Mouse (Mus musculus): ENCODE measurements around the gene Ccr1. TPM values are rescaled to one million over a fixed set of nuclear protein-coding genes. Genes with fewer than 3 reads are reported as not detected.
"Not testable (repeated sequence)": the region's sequence is repeated elsewhere in the genome, so short reads cannot be mapped to it uniquely, and the experiment has no call there.

Ccr1 gene
- polyA plus RNA-seq, 1 experiment from 2014 or later: 1.9 TPM

- Histone ChIP-seq H3K27me3 (no peaks in the 10 kb centered on the region), H3K36me3 (no peaks in the 10 kb centered on the region), H3K4me3 (replicated peaks) (no peak overlapping the region), H3K4me1 (no peaks in the 10 kb centered on the region), H3K9me3 (replicated peaks) (no peaks in the 10 kb centered on the region), H3K27ac (no peak overlapping the region), H3K4me2 (no peak overlapping the region), H3K9ac (no peak overlapping the region)
- no peak for ATAC-seq (replicated peaks; ENCODE audit: low FRiP score)
- 81% methylated on average over 4 of the region's 4 CpGs for WGBS
These were observed 13.4 kb upstream of the Ccr1 start for GRCm38 (mm10) chr9:123981909-123982308.

GRCm38 (mm10) chr9:123980858-123981475, 12.5 kb upstream of the Ccr1 start:
- not testable (repeated sequence) for H3K27me3 ChIP-seq; H3K9me3 ChIP-seq (replicated peaks); H3K36me3 ChIP-seq; H3K4me3 ChIP-seq (replicated peaks); ATAC-seq (replicated peaks; ENCODE audit: low FRiP score); H3K27ac ChIP-seq; H3K9ac ChIP-seq; H3K4me1 ChIP-seq; H3K4me2 ChIP-seq
- WGBS: no CpG with 5 or more reads among the region's 3 CpGs

- H3K4me1 ChIP-seq: no peaks in the 10 kb centered on the region
- no peak within 1 kb of the TSS for H3K4me2 ChIP-seq
- no peaks in the 10 kb centered on the region for H3K9me3 ChIP-seq (replicated peaks)
- no peaks in the 10 kb centered on the region for H3K27me3 ChIP-seq
- no peak within 1 kb of the TSS for H3K4me3 ChIP-seq (replicated peaks)
- no peaks in the 10 kb centered on the region for H3K36me3 ChIP-seq
- H3K27ac ChIP-seq: no peak within 1 kb of the TSS
- ATAC-seq (replicated peaks; ENCODE audit: low FRiP score): no peak
- 31% methylated on average over 1 of the region's 1 CpGs for WGBS
- no peak within 1 kb of the TSS for H3K9ac ChIP-seq
These were observed 9.8 kb upstream of the Ccr1 start, which contains the start of gene Ccr1l1 for GRCm38 (mm10) chr9:123978308-123978707. Ccr1l1 (minus strand) TSS chr9:123978408.

GRCm38 (mm10) chr9:123976876-123977663, 8.6 kb upstream of the Ccr1 start:
- Histone ChIP-seq H3K9ac (no peak overlapping the region), H3K4me1 (no peaks in the 10 kb centered on the region), H3K4me3 (replicated peaks) (no peak overlapping the region), H3K27me3 (no peaks in the 10 kb centered on the region), H3K9me3 (replicated peaks) (no peaks in the 10 kb centered on the region), H3K4me2 (no peak overlapping the region), H3K27ac (no peak overlapping the region), H3K36me3 (no peaks in the 10 kb centered on the region)
- WGBS: 79% methylated on average over 9 of the region's 9 CpGs
- no peak for ATAC-seq (replicated peaks; ENCODE audit: low FRiP score)

GRCm38 (mm10) chr9:123975630-123976029, 7.1 kb upstream of the Ccr1 start:
- Histone ChIP-seq H3K27ac (no peak overlapping the region), H3K4me3 (replicated peaks) (no peak overlapping the region), H3K27me3 (no peaks in the 10 kb centered on the region), H3K4me1 (no peaks in the 10 kb centered on the region), H3K4me2 (no peak overlapping the region), H3K9me3 (replicated peaks) (no peaks in the 10 kb centered on the region), H3K36me3 (no peaks in the 10 kb centered on the region), H3K9ac (no peak overlapping the region)
- 80% methylated on average over 2 of the region's 2 CpGs for WGBS
- no peak for ATAC-seq (replicated peaks; ENCODE audit: low FRiP score)

- H3K27ac ChIP-seq; H3K9ac ChIP-seq; ATAC-seq (replicated peaks; ENCODE audit: low FRiP score); H3K4me2 ChIP-seq; H3K4me3 ChIP-seq (replicated peaks); H3K36me3 ChIP-seq; H3K4me1 ChIP-seq; H3K9me3 ChIP-seq (replicated peaks); H3K27me3 ChIP-seq: not testable (repeated sequence)
- WGBS: 82% methylated on average over 1 of the region's 4 CpGs
These were observed 1.5 kb downstream of the Ccr1 start for GRCm38 (mm10) chr9:123966858-123967495.

GRCm38 (mm10) chr9:123964776-123965175, 3.7 kb downstream of the Ccr1 start:
- Histone ChIP-seq H3K4me1 (no peaks in the 10 kb centered on the region), H3K4me2 (no peak overlapping the region), H3K9ac (no peak overlapping the region), H3K27ac (no peak overlapping the region), H3K9me3 (replicated peaks) (no peaks in the 10 kb centered on the region), H3K4me3 (replicated peaks) (no peak overlapping the region), H3K27me3 (no peaks in the 10 kb centered on the region), H3K36me3 (no peaks in the 10 kb centered on the region)
- 90% methylated on average over 3 of the region's 3 CpGs for WGBS
- no peak for ATAC-seq (replicated peaks; ENCODE audit: low FRiP score)

GRCm38 (mm10) chr9:123960161-123960560, 8.3 kb downstream of the Ccr1 start:
- 79% methylated on average over 1 of the region's 1 CpGs for WGBS
- Histone ChIP-seq H3K9ac (no peak overlapping the region), H3K36me3 (no peaks in the 10 kb centered on the region), H3K9me3 (replicated peaks) (no peaks in the 10 kb centered on the region), H3K4me2 (no peak overlapping the region), H3K27ac (no peak overlapping the region), H3K4me1 (no peaks in the 10 kb centered on the region), H3K4me3 (replicated peaks) (no peak overlapping the region), H3K27me3 (no peaks in the 10 kb centered on the region)
- no peak for ATAC-seq (replicated peaks; ENCODE audit: low FRiP score)

- no peaks in the 10 kb centered on the region for H3K27me3 ChIP-seq
- no peak overlapping the region for H3K9ac ChIP-seq
- H3K9me3 ChIP-seq (replicated peaks): no peaks in the 10 kb centered on the region
- no peaks in the 10 kb centered on the region for H3K4me1 ChIP-seq
- H3K27ac ChIP-seq: no peak overlapping the region
- 72% methylated on average over 3 of the region's 3 CpGs for WGBS
- H3K4me2 ChIP-seq: no peak overlapping the region
- H3K4me3 ChIP-seq (replicated peaks): no peak overlapping the region
- ATAC-seq (replicated peaks; ENCODE audit: low FRiP score): no peak
- H3K36me3 ChIP-seq: no peaks in the 10 kb centered on the region
These were observed 10.5 kb downstream of the Ccr1 start for GRCm38 (mm10) chr9:123957911-123958413.

- Histone ChIP-seq H3K4me1 (no peaks in the 10 kb centered on the region), H3K27ac (no peak overlapping the region), H3K4me2 (no peak overlapping the region), H3K27me3 (no peaks in the 10 kb centered on the region), H3K36me3 (no peaks in the 10 kb centered on the region), H3K4me3 (replicated peaks) (no peak overlapping the region), H3K9ac (no peak overlapping the region), H3K9me3 (replicated peaks) (no peaks in the 10 kb centered on the region)
- no peak for ATAC-seq (replicated peaks; ENCODE audit: low FRiP score)
- 71% methylated on average over 1 of the region's 1 CpGs for WGBS
These were observed 11.6 kb downstream of the Ccr1 start for GRCm38 (mm10) chr9:123956892-123957291.

- no peak overlapping the region for H3K4me2 ChIP-seq
- no peaks in the 10 kb centered on the region for H3K9me3 ChIP-seq (replicated peaks)
- H3K4me3 ChIP-seq (replicated peaks): no peak overlapping the region
- WGBS: 82% methylated on average over 2 of the region's 2 CpGs
- no peak overlapping the region for H3K27ac ChIP-seq
- ATAC-seq (replicated peaks; ENCODE audit: low FRiP score): no peak
- H3K4me1 ChIP-seq: no peaks in the 10 kb centered on the region
- H3K9ac ChIP-seq: no peak overlapping the region
- no peaks in the 10 kb centered on the region for H3K36me3 ChIP-seq
- no peaks in the 10 kb centered on the region for H3K27me3 ChIP-seq
These were observed 14.9 kb downstream of the Ccr1 start for GRCm38 (mm10) chr9:123953551-123953950.

GRCm38 (mm10) chr9:123951176-123951575, 17.3 kb downstream of the Ccr1 start:
- no peak for ATAC-seq (replicated peaks; ENCODE audit: low FRiP score)
- no peaks in the 10 kb centered on the region for H3K4me1 ChIP-seq
- H3K27ac ChIP-seq: no peak overlapping the region
- no peak overlapping the region for H3K9ac ChIP-seq
- H3K27me3 ChIP-seq: no peaks in the 10 kb centered on the region
- no peaks in the 10 kb centered on the region for H3K36me3 ChIP-seq
- WGBS: 89% methylated on average over 1 of the region's 1 CpGs
- H3K4me3 ChIP-seq (replicated peaks): no peak overlapping the region
- no peak overlapping the region for H3K4me2 ChIP-seq
- no peaks in the 10 kb centered on the region for H3K9me3 ChIP-seq (replicated peaks)

Data from kidney, embryonic 15.5 days (tissue).